Comparison of ENCODE assay signal across 29 mouse cellular contexts in the genomic region with DNA sequence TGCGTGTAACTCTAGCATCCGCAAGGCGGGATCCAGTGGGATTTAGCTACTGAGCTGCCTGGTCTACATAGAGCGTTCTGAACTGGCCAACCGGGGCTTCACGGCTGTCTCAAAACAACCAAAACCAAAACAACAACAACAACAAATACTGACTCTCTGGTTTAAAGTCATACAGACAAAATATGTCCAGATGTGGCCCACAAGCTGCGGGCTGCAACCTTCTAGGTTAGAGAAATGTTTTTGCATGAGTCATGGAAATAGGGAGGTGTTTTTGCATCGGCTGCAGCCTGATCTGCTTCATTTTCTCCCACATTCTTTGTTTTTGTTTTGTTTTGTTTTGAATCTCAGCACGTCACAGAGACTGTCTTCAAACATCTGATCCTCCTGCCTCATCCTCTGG. TPM values are rescaled to one million over a fixed set of nuclear protein-coding genes. Genes with fewer than 3 reads are reported as not detected.
DNase-seq lines count a peak whose midpoint lies in the region; ATAC-seq and TF ChIP-seq lines count a peak whose summit lies in the region.
"Had no signal": no experiment of that assay in that cellular context is flagged by ENCODE, and none has a peak within 500 bp of the region (broad histone marks: within the 10 kb centered on the region; RNA-seq: fewer than 3 reads in every experiment).

No protein-coding gene starts in this region.

- H3K27me3 ChIP-seq in kidney, postnatal 0 days (ENCODE audit: insufficient read depth, low read length), result no peaks in the 10 kb centered on the region
- H3K27me3 ChIP-seq in embryonic facial prominence, embryonic 14.5 days (replicated peaks; ENCODE audit: control insufficient read depth, insufficient read depth, low read length), result no peaks in the 10 kb centered on the region
- H3K27me3 ChIP-seq in limb, embryonic 15.5 days, result no peaks in the 10 kb centered on the region
- H3K27me3 ChIP-seq in intestine, embryonic 15.5 days (replicated peaks), result no peaks in the 10 kb centered on the region
- H3K27me3 ChIP-seq: liver, embryonic 12.5 days had no signal

- H3K4me3 ChIP-seq in kidney, postnatal 0 days (replicated peaks; ENCODE audit: low read depth, low read length), result no peak overlapping the region
- H3K4me3 ChIP-seq in embryonic facial prominence, embryonic 14.5 days (ENCODE audit: low read depth, low read length), result no peak overlapping the region
- no peak overlapping the region for H3K4me3 ChIP-seq in limb, embryonic 15.5 days
- H3K4me3 ChIP-seq in intestine, embryonic 15.5 days (replicated peaks), result no peak overlapping the region
- H3K4me3 ChIP-seq: heart, embryonic 10.5 days; hindbrain, embryonic 10.5 days; liver, embryonic 12.5 days had no signal

- no peak overlapping the region for H3K9ac ChIP-seq in kidney, postnatal 0 days (ENCODE audit: low read depth, low read length)
- no peak overlapping the region for H3K9ac ChIP-seq in embryonic facial prominence, embryonic 14.5 days (ENCODE audit: low read depth, low read length)
- H3K9ac ChIP-seq in limb, embryonic 15.5 days, result no peak overlapping the region
- H3K9ac ChIP-seq in intestine, embryonic 15.5 days, result no peak overlapping the region
- H3K9ac ChIP-seq: liver, embryonic 12.5 days; lung, embryonic 14.5 days had no signal

- 57% methylated on average over 9 of the region's 9 CpGs for WGBS in kidney, postnatal 0 days
- 50% methylated on average over 9 of the region's 9 CpGs for WGBS in embryonic facial prominence, embryonic 14.5 days
- WGBS in limb, embryonic 15.5 days, result 49% methylated on average over 9 of the region's 9 CpGs
- 83% methylated on average over 9 of the region's 9 CpGs for whole genome bisulfite sequencing in intestine, embryonic 15.5 days

- H3K36me3 ChIP-seq in kidney, postnatal 0 days (ENCODE audit: insufficient read depth, low read length), result peaks cover 18% of the 10 kb centered on the region
- H3K36me3 ChIP-seq in embryonic facial prominence, embryonic 14.5 days (ENCODE audit: control insufficient read depth, insufficient read depth, low read length), result peaks cover 22% of the 10 kb centered on the region
- H3K36me3 ChIP-seq in limb, embryonic 15.5 days, result peaks cover 22% of the 10 kb centered on the region
- peaks cover 13% of the 10 kb centered on the region for H3K36me3 ChIP-seq in intestine, embryonic 15.5 days

- TF ChIP-seq CTCF in kidney, postnatal 0 days (IDR thresholded peaks at IDR 0.05; ENCODE audit: low read depth), result no peak

- H3K4me2 ChIP-seq in kidney, postnatal 0 days (ENCODE audit: low read length), result no peak overlapping the region
- H3K4me2 ChIP-seq in embryonic facial prominence, embryonic 14.5 days (ENCODE audit: low read depth, low read length), result 0 out of 2 replicates have a peak overlapping the region, but pooled peaks have one; percentile 6
- no peak overlapping the region for H3K4me2 ChIP-seq in limb, embryonic 15.5 days
- H3K4me2 ChIP-seq in intestine, embryonic 15.5 days (replicated peaks), result no peak overlapping the region
- H3K4me2 ChIP-seq: liver, embryonic 12.5 days; lung, embryonic 14.5 days had no signal

- peaks cover 7% of the 10 kb centered on the region; the same call in 1 of the 2 replicates for H3K4me1 ChIP-seq in kidney, postnatal 0 days (replicated peaks; ENCODE audit: insufficient read depth, low read length)
- peaks cover 16% of the 10 kb centered on the region; the same call in 1 of the 2 replicates for H3K4me1 ChIP-seq in embryonic facial prominence, embryonic 14.5 days (ENCODE audit: control insufficient read depth, insufficient read depth, low read length)
- H3K4me1 ChIP-seq in limb, embryonic 15.5 days, result peaks cover 13% of the 10 kb centered on the region
- 0 out of 2 replicates have a peak, but pooled peaks cover 2% of the 10 kb centered on the region for H3K4me1 ChIP-seq in intestine, embryonic 15.5 days (replicated peaks)

- 0 out of 2 replicates have a peak overlapping the region, but pooled peaks have one; percentile 1 for H3K27ac ChIP-seq in kidney, postnatal 0 days
- H3K27ac ChIP-seq in embryonic facial prominence, embryonic 14.5 days (replicated peaks; ENCODE audit: low read depth, low read length), result peak overlapping the region; percentile 67; the same call in 1 of the 2 replicates
- peak overlapping the region; percentile 28; the same call in 1 of the 2 replicates for H3K27ac ChIP-seq in limb, embryonic 15.5 days
- no peak overlapping the region for H3K27ac ChIP-seq in intestine, embryonic 15.5 days
- H3K27ac ChIP-seq: heart, embryonic 10.5 days; hindbrain, embryonic 10.5 days; liver, embryonic 12.5 days; stomach, postnatal 0 days had no signal

- H3K9me3 ChIP-seq in kidney, postnatal 0 days (replicated peaks; ENCODE audit: low read length), result no peaks in the 10 kb centered on the region
- no peaks in the 10 kb centered on the region for H3K9me3 ChIP-seq in embryonic facial prominence, embryonic 14.5 days (ENCODE audit: control insufficient read depth, low read length)
- H3K9me3 ChIP-seq in limb, embryonic 15.5 days, result no peaks in the 10 kb centered on the region
- H3K9me3 ChIP-seq in intestine, embryonic 15.5 days, result no peaks in the 10 kb centered on the region
- H3K9me3 ChIP-seq: heart, embryonic 10.5 days; hindbrain, embryonic 10.5 days; liver, embryonic 12.5 days had no signal

- no peak for DNase-seq in kidney, postnatal 0 days (ENCODE audit: low spot score)
- no peak for DNase-seq in kidney, postnatal 10 days
- peak; percentile 3 for DNase-seq in CD4-positive helper T cell, adult 2 months (ENCODE audit: low read depth, low spot score)
- no peak for DNase-seq in embryonic facial prominence, embryonic 14.5 days (ENCODE audit: low spot score)
- no peak for DNase-seq in natural killer cell, adult 2 months (ENCODE audit: low spot score in 2 of 2)
- DNase-seq: adrenal gland, postnatal 36 days; cerebellum, adult 11 months; cerebellum, postnatal 10 days; kidney, adult 11 months; kidney, postnatal 14 days; left cerebral cortex, postnatal 4 days; lung, embryonic 14.5 days; right cerebral cortex, postnatal 14 days; thymus, adult 2 months; thymus, postnatal 4 days had no signal

- no peak for ATAC-seq in kidney, postnatal 0 days (replicated peaks; ENCODE audit: low FRiP score, low read depth)
- no peak for ATAC-seq in embryonic facial prominence, embryonic 14.5 days (ENCODE audit: low read depth)
- ATAC-seq in limb, embryonic 15.5 days (ENCODE audit: insufficient number of reproducible peaks, low FRiP score, low TSS enrichment, low read depth), result no peak
- ATAC-seq in intestine, embryonic 15.5 days, result no peak
- ATAC-seq: forebrain, embryonic 14.5 days; hindbrain, embryonic 16.5 days; liver, embryonic 12.5 days; midbrain, embryonic 16.5 days had no signal

RNA-seq across cellular contexts. Expression of a gene that starts 1.2 kb away (rescaled TPM):
- polyA plus RNA-seq in kidney, postnatal 0 days (2015; fragmentation: Nextera tagmentation; extraction: Ambion mirVana), result 77.4 and 78.7 TPM in 2 replicates
- 49.5 and 58.1 TPM in 2 replicates for polyA plus RNA-seq in embryonic facial prominence, embryonic 14.5 days (2014; fragmentation: Nextera tagmentation; extraction: Ambion mirVana)
- 88.2 and 93.3 TPM in 2 replicates for polyA plus RNA-seq in limb, embryonic 15.5 days (2015; fragmentation: Nextera tagmentation; extraction: Ambion mirVana)
- 68.5 and 69.1 TPM in 2 replicates for polyA plus RNA-seq in intestine, embryonic 15.5 days (2015; fragmentation: Nextera tagmentation; extraction: Ambion mirVana)

RNA-seq across cellular contexts. Expression of a gene that starts 12.2 kb away (rescaled TPM):
- polyA plus RNA-seq in kidney, postnatal 0 days (2015; fragmentation: Nextera tagmentation; extraction: Ambion mirVana), result 0.32 and 0.45 TPM in 2 replicates
- polyA plus RNA-seq in embryonic facial prominence, embryonic 14.5 days (2014; fragmentation: Nextera tagmentation; extraction: Ambion mirVana), result not detected in 2 replicates
- polyA plus RNA-seq in limb, embryonic 15.5 days (2015; fragmentation: Nextera tagmentation; extraction: Ambion mirVana), result not detected in 2 replicates
- polyA plus RNA-seq in intestine, embryonic 15.5 days (2015; fragmentation: Nextera tagmentation; extraction: Ambion mirVana), result 4.7 and 6.8 TPM in 2 replicates
- polyA plus RNA-seq: C2C12; cortical plate, adult 2 months; forebrain, embryonic 14.5 days; frontal cortex, adult 2 months; heart, postnatal 0 days; hindbrain, embryonic 10.5 days; hindbrain, embryonic 16.5 days; lung, embryonic 14.5 days; midbrain, embryonic 16.5 days; neural tube, embryonic 11.5 days had no signal

RNA-seq across cellular contexts. Expression of a gene that starts 28.4 kb away (rescaled TPM):
- 7.0 and 7.1 TPM in 2 replicates for polyA plus RNA-seq in kidney, postnatal 0 days (2015; fragmentation: Nextera tagmentation; extraction: Ambion mirVana)
- 9.8 and 9.9 TPM in 2 replicates for polyA plus RNA-seq in embryonic facial prominence, embryonic 14.5 days (2014; fragmentation: Nextera tagmentation; extraction: Ambion mirVana)
- polyA plus RNA-seq in limb, embryonic 15.5 days (2015; fragmentation: Nextera tagmentation; extraction: Ambion mirVana), result 8.9 and 10.4 TPM in 2 replicates
- polyA plus RNA-seq in intestine, embryonic 15.5 days (2015; fragmentation: Nextera tagmentation; extraction: Ambion mirVana), result 7.6 and 8.4 TPM in 2 replicates

RNA-seq across cellular contexts. Expression of a gene that starts 37.9 kb away (rescaled TPM):
- 3.2 and 3.3 TPM in 2 replicates for polyA plus RNA-seq in kidney, postnatal 0 days (2015; fragmentation: Nextera tagmentation; extraction: Ambion mirVana)
- polyA plus RNA-seq in embryonic facial prominence, embryonic 14.5 days (2014; fragmentation: Nextera tagmentation; extraction: Ambion mirVana), result 4.1 and 5.2 TPM in 2 replicates
- 4.9 and 5.7 TPM in 2 replicates for polyA plus RNA-seq in limb, embryonic 15.5 days (2015; fragmentation: Nextera tagmentation; extraction: Ambion mirVana)
- polyA plus RNA-seq in intestine, embryonic 15.5 days (2015; fragmentation: Nextera tagmentation; extraction: Ambion mirVana), result 1.7 and 2.3 TPM in 2 replicates
